Comparison of ENCODE assay signal across 11 mouse cellular contexts in genomic region chr13:112165921-112166320, GRCm38 (mm10).
DNase-seq lines count a peak whose midpoint lies in the region; ATAC-seq lines count a peak whose summit lies in the region.
"Had no signal": no experiment of that assay in that cellular context is flagged by ENCODE, and none has a peak within 500 bp of the region (broad histone marks: within the 10 kb centered on the region; RNA-seq: fewer than 3 reads in every experiment).

No protein-coding gene starts in this region.

- WGBS in lung, embryonic 15.5 days: 73% methylated on average over 2 of the region's 2 CpGs
- WGBS in forebrain, embryonic 10.5 days: 46% methylated on average over 2 of the region's 2 CpGs
- 17% methylated on average over 2 of the region's 2 CpGs for WGBS in forebrain, embryonic 16.5 days
- 15% methylated on average over 2 of the region's 2 CpGs for WGBS in midbrain, embryonic 15.5 days

- no peaks in the 10 kb centered on the region for H3K9me3 ChIP-seq in lung, embryonic 15.5 days
- no peaks in the 10 kb centered on the region for H3K9me3 ChIP-seq in forebrain, embryonic 10.5 days
- no peaks in the 10 kb centered on the region for H3K9me3 ChIP-seq in forebrain, embryonic 16.5 days (ENCODE audit: control insufficient read depth, low read length)
- H3K9me3 ChIP-seq in midbrain, embryonic 15.5 days: no peaks in the 10 kb centered on the region
- H3K9me3 ChIP-seq: liver, embryonic 15.5 days had no signal

- H3K4me3 ChIP-seq in lung, embryonic 15.5 days: no peak overlapping the region
- no peak overlapping the region for H3K4me3 ChIP-seq in forebrain, embryonic 10.5 days
- H3K4me3 ChIP-seq in forebrain, embryonic 16.5 days (replicated peaks; ENCODE audit: low read length): no peak overlapping the region
- H3K4me3 ChIP-seq in midbrain, embryonic 15.5 days: no peak overlapping the region
- H3K4me3 ChIP-seq: liver, embryonic 15.5 days had no signal

- H3K27me3 ChIP-seq in lung, embryonic 15.5 days: no peaks in the 10 kb centered on the region
- H3K27me3 ChIP-seq in forebrain, embryonic 10.5 days (ENCODE audit: poor library complexity, severe bottlenecking): peaks cover 7% of the 10 kb centered on the region; the same call in 1 of the 2 replicates
- H3K27me3 ChIP-seq in forebrain, embryonic 16.5 days (replicated peaks; ENCODE audit: control insufficient read depth, insufficient read depth, low read length): peaks cover 3% of the 10 kb centered on the region; the same call in 1 of the 2 replicates
- no peaks in the 10 kb centered on the region for H3K27me3 ChIP-seq in midbrain, embryonic 15.5 days (replicated peaks)

- H3K4me2 ChIP-seq in lung, embryonic 15.5 days: no peak overlapping the region
- H3K4me2 ChIP-seq in forebrain, embryonic 16.5 days (ENCODE audit: low read length): peak overlapping the region; percentile 25; the same call in 1 of the 2 replicates
- no peak overlapping the region for H3K4me2 ChIP-seq in midbrain, embryonic 15.5 days
- H3K4me2 ChIP-seq: liver, embryonic 15.5 days had no signal

- no peak for DNase-seq in lung, postnatal 14 days
- DNase-seq in forebrain, embryonic 10.5 days (ENCODE audit: extremely low spot score, low spot score): no peak
- no peak for DNase-seq in spleen, adult 12 weeks (ENCODE audit: low spot score)
- DNase-seq in cerebellum, adult 11-12 months: no peak
- DNase-seq: adrenal gland, postnatal 10 days; heart, postnatal 10 days; kidney, adult 18-20 months had no signal

- no peaks in the 10 kb centered on the region for H3K36me3 ChIP-seq in lung, embryonic 15.5 days
- H3K36me3 ChIP-seq in forebrain, embryonic 10.5 days (replicated peaks): no peaks in the 10 kb centered on the region
- H3K36me3 ChIP-seq in forebrain, embryonic 16.5 days (ENCODE audit: control insufficient read depth, insufficient read depth): no peaks in the 10 kb centered on the region
- H3K36me3 ChIP-seq in midbrain, embryonic 15.5 days (replicated peaks): no peaks in the 10 kb centered on the region
- H3K36me3 ChIP-seq: liver, embryonic 15.5 days had no signal

- H3K27ac ChIP-seq in lung, embryonic 15.5 days: peak overlapping the region; percentile 31; the same call in 1 of the 2 replicates
- peak overlapping the region; percentile 56; the same call in 1 of the 2 replicates for H3K27ac ChIP-seq in forebrain, embryonic 10.5 days
- peak overlapping the region; percentile 43 for H3K27ac ChIP-seq in forebrain, embryonic 16.5 days (ENCODE audit: low read length)
- H3K27ac ChIP-seq in midbrain, embryonic 15.5 days: 0 out of 2 replicates have a peak overlapping the region, but pooled peaks have one; percentile 47
- H3K27ac ChIP-seq: liver, embryonic 15.5 days had no signal

- no peaks in the 10 kb centered on the region for H3K4me1 ChIP-seq in lung, embryonic 15.5 days
- peaks cover 38% of the 10 kb centered on the region for H3K4me1 ChIP-seq in forebrain, embryonic 10.5 days
- peaks cover 12% of the 10 kb centered on the region for H3K4me1 ChIP-seq in forebrain, embryonic 16.5 days (replicated peaks; ENCODE audit: control insufficient read depth, insufficient read depth, low read length)
- peaks cover 18% of the 10 kb centered on the region for H3K4me1 ChIP-seq in midbrain, embryonic 15.5 days
- H3K4me1 ChIP-seq: liver, embryonic 15.5 days had no signal

- H3K9ac ChIP-seq in lung, embryonic 15.5 days: no peak overlapping the region
- H3K9ac ChIP-seq in forebrain, embryonic 16.5 days (replicated peaks; ENCODE audit: low read depth, low read length): no peak overlapping the region
- no peak overlapping the region for H3K9ac ChIP-seq in midbrain, embryonic 15.5 days
- H3K9ac ChIP-seq: liver, embryonic 15.5 days had no signal

- ATAC-seq in lung, embryonic 15.5 days (ENCODE audit: borderline replicate concordance, extremely low read depth, low FRiP score, low TSS enrichment): no peak
- peak; percentile 83 for ATAC-seq in forebrain, embryonic 16.5 days
- ATAC-seq in midbrain, embryonic 15.5 days (replicated peaks): peak; percentile 39; the same call in 1 of the 2 replicates
